Mouse (Mus musculus) c-Kit-positive CD71-positive TER-119-positive erythroid progenitor cells, embryonic 14.5 days (primary cell): Measurements from ENCODE around the gene Trank1.

Experiments used
- DNase-seq: peaks from one replicate; pipeline ENCODE4 v3.0.0-alpha.2; 2013; ENCODE audit warnings: low spot score

Gene Trank1

DNA sequence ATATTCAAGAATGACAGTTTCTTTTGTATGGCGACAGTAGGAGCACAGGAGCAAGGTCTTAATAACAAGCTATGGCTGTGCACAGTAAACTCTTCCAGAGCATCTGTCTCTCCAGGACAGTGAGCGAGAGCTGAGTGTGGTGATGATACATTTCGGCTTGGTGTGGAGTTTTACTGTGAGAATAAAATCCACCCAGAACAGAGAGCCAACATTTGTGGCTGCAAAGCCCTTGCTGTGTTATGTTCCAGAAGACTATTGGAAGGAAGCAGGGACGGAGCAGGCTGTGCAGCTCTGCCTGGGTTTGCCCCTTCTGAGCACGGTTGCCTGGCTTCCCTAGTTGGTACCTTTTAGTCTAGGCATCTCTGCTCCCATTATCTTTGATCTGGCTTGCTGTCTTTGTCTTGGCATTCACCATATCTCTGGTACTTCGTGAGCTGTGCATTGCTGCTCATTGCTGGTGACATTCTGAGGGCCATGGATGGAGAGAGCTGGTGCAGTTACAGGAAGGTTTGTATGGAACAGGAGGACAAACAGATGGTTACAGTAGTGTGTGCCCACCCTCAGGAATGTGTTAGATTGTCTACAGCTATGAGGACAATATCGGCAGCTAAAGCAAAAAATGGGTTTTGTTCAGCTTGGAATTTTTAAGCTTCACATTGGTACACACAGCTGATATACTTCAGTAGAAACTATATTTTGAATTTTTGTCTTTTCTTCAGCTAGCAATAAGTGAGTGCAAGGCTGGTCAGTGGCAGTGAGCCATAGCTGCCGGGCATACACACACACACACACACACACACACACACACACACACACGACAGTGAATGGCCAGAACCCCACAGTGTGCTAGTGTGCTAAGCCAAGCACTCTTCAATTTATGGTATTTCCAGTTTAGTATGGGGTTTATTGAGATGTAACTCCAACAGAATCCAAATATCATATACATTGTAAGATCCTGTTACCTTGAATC is 69.8 kb downstream of the Trank1 start:
- no peak for DNase-seq

DNA sequence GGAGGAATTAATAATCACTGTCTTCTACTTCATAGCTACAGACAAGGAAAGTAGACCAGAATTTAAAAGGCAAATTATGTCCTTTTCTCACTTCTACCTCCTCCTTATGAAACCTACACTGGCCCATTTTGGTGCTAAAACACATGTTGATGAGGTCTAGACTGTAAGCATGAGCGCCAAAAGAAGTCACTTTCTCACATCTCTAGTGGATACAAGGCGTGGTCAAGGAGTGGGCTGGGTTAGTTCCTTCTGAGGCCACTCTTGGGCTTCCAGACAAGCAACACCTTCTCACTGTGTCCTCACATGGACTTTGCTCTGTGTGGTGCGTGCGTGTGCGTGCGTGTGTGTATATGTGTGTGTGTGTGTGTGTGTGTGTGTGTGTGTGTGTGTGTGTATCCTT is 70.9 kb downstream of the Trank1 start:
- no peak for DNase-seq

DNA sequence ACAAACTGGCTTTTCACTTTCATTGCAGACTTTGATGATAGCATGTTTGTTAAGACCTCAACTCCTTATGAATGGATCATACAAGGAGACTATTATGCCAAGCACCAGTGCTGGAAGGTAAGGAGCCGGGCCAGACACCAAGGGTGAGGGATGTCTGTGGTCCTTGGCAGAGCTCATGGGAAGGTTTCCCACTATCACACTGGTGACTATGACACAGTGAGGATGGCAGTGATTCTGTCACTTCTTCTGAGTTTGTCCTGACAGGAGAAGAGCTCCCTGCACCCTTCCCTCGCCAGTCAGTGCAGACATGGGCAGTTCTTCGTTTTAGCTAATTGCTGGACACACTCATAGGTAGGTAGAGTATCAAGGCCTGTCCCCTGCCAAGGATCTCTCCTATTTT is 71.5 kb downstream of the Trank1 start:
- no peak for DNase-seq

DNA sequence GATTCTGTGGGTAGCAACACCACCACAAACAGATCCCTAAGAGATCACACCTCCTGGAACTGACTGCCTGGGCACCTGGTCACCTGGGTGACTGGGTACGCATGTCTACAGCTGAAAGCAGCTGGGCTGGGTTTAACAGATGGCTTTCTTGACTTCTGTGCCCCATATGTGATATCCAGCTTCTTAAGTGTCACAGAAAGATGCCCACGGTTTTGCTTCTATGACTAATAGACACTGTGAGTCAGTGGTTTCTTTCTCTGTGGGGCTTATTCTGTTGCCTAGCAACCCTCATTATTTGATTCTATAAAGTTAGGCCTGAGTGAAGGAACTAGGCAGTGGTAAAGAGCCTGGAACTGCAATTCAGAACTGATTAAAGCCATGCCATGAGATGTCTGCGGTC is 72.2 kb downstream of the Trank1 start:
- no peak for DNase-seq

DNA sequence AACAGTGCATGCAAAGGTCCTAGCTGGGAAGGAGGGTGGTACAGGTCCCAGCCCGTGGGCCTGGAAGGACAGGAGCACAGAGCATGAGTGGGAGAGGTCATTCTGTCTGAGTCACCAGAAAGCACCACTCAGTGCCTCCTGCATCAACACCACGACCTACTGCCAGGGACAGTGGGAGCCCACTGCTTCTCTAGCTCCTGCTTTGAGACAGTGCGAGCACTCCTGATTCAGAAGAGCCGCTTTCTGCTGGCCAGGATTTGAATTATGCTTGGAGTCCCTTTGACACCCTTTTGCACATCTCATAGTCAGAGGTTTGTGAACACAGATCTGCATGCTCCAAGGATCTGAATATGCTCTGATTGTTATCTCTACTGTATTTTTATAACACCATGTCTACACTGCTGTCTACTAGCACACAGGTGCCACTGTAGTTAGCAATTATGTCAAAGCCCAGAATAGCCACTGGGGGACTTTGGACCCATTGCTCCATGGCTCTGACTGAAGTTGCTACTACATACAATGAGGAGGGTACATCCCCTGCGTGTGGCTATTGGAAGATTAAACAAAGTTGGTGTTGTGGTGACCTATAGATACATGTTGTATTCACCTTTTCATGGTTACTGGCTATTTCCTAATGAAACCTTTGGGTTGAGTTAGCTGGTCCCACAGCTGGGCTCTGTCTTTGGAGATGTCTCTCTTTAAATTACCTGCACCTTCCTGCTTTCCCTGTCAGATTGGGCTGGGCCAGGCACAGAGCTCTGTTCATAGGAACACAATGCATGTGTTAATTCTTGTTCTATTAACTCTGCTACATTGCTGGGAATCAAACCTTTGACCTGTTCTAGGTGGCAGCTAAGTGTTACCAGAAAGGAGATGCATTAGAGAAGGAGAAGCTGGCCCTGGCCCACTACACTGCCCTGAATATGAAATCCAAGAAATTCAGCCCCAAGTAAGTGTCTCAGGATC is 74.3 kb downstream of the Trank1 start:
- DNase-seq = no peak

DNA sequence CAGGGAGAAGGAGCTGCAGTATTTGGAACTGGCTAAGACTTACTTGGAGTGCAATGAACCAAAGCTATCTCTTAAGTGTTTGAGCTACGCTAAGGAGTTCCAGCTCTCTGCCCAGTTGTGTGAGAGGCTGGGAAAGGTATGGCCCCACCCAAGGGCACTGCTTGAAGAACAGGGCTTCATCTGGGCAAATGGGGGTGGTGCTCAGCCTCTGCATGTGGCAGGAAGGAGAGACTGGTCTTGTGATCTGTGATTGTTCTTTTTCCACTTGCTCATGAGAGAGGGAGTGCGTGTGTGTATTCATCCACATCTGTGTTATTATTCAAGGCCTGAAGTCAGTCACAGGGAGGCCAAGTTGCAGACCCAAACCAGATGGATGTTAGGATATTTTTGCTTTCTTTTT is 75.0 kb downstream of the Trank1 start:
- no peak for DNase-seq

DNA sequence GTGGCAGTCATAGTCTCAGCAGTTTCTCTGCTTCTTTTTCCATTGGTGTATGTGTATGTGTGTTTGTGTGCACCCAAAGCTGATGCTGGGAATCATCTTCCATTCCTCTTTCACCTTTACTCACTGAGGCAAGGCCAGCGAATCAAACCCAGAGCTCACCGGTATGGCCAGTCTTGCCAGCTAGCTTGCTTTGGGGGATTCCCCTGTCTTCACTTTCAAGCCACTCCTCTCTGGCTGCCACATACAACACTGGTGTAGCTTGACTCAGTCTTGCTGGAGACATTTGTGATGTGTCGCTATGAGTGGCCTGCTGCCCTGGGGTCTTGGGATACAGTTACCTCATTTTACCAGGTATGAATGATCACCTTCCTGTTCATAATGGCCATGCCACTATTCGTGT is 76.0 kb downstream of the Trank1 start:
- no peak for DNase-seq

DNA sequence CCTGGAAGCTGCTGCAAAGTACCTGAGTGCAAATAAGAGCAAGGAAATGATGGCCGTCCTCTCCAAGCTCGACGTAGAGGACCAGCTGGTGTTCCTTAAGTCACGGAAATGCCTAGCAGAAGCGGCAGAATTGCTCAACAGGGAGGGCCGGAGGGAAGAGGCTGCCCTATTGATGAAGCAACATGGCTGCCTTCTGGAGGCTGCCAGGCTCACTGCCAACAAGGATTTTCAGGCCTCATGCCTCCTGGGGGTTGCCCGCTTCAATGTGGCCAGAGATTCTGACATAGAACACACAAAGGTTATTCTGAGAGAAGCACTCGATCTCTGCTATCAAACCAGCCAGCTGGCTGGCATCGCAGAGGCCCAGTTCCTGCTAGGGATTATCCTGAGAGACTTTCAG is 78.5 kb downstream of the Trank1 start:
- no peak for DNase-seq

DNA sequence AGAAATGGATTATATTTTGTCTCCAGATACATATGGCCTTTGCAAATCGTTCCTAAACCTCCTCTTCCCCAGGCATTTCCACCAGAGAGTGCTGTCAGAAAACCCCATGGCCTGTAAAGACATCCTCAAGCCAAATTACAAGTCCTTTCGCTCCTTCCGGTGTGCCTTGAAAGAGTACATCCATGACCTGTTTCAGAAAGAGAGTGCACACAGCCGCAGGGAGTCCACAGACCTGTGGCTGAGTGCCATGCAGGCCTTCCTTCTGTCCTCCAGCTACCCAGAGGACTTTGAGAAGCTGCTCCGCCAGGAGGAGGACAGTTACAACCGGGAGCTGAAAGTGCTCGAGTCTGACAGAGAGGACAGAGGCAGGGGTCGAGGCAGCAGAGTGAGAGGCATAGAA is 79.5 kb downstream of the Trank1 start:
- no peak for DNase-seq

DNA sequence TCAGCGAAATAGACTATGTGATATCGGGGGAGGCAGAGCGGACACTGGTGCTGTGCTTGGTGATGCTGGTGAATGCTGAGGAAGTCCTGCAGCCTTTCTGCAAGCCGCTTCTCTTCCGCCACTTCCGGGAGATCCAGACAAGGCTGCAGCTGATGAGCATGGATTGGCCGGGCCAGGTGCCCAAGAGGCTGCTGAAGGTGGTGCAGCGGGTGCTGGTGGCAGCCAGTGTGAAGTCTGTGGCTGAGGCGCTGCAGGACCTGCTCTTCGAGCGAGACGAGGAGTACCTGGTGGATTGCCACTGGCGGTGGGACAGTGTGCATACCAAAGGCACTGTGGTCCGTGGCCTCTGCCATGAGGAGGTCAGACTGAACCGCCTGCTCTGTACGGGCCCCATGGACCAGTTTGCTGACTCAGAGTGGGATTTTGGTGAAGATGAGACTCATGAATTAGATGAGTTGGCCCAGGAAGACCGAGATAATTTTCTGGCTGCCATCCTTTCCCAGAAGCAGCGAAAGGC is 80.4 kb downstream of the Trank1 start:
- no peak for DNase-seq

DNA sequence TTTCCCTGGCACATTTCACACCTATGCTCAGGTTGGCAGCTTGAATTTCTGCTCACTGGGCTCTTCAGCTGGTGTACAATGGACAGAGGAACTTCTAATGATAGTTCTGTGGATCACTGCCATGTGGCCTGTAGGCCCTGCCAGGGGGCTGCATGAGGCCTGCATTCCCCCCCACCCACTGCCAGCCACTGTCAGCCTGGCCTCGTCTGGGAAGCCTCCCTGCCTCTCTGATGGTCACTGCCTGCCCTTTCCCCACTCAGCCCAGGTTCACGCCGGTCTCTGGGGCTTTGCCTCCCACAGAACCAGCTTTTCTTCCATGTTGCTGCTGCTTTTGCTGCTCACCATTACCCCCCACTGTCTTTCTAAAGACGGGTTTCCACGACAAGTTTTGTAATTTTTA is 83.7 kb downstream of the Trank1 start:
- no peak for DNase-seq

DNA sequence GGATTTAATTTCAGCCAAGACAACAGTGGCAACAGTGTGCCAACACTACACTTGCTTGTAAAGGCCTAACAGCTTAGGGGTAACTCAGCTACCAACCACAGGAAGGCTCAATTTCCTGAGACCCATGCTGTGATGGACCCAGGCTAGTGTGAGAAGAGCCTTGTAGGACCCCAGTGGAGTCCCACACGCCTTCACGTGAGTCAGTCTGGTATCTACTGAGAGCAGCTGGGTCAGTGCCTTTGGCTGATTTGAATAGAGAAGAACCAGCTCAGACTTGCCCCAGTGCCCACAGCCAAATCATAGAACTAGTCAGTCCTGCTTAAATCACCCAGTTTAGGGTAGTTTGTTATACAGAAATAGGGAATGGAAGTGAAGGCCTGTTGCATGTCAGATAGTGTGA is 86.5 kb downstream of the Trank1 start:
- no peak for DNase-seq

DNA sequence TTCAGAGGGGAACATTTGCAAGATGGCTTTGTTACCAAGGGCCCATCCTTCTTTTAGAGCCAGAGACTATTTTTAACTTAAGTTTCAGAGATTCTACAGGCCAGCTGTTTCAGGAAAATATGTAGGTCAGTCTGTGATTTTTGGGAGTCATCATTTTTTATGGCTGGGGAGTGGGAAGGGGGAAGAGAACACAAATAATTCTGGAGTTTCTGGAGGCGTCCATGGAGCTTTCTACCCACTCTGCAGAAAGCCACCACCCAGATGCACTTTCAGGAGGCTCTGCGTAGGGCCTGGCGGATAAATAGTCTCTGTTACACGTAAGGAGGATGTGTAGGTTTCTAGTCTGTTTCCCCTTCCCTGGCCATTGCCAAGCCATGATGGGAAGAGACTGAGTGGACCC is 88.5 kb downstream of the Trank1 start:
- no peak for DNase-seq

DNA sequence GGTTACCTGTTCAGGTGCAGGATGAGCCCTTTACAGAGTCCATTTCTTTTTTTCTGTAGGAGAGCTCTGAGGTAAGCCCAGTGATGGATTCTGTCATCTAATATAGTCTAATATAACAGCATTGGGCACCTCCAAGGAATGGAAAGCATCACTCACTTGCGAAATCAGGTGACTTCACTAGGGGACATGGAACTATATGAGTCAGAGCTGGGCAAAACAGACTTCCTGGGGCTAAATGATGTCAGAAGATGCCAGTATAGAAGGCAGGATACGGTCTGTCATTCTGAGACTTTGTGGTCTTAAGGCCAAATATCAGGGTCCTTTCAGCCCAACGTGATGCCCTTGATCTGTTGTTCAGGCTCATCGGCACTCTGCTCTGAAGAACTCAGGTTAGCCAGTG is 91.6 kb downstream of the Trank1 start:
- DNase-seq = no peak

DNA sequence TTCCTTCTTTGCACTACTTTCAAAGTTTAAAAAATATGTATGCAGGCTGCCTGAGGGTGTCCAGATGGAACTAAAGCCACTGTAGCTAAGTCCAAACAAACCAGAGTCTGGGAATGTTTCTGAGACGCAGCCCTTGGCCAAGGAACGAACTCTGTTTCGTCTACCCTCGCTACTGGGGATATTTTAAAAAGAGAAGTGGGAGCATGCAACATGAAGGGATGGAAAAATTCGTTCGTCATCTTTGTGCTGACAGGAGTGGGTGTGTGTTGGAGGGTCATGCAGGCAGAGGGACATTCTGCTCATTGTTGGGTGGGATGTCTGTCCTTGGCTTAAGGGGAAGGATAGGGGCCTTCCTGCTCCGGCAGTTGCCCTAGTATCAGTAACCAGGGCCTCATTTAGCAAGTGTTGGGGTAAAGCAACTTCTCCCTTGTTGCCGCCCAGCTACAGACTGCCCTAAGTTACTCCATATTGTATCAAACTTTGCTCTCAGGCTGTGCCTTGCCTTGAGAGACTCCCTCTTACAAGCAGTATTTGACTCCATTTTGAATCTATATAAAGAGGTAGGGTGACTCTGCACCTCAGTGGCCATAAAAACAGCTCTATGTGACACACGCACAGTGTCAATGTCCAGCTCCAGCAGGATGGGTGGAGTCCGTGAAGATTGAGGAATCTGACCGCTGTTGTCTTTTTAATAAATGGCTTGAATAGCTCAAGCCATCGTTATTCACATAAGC is 93.0 kb downstream of the Trank1 start:
- DNase-seq = no peak

DNA sequence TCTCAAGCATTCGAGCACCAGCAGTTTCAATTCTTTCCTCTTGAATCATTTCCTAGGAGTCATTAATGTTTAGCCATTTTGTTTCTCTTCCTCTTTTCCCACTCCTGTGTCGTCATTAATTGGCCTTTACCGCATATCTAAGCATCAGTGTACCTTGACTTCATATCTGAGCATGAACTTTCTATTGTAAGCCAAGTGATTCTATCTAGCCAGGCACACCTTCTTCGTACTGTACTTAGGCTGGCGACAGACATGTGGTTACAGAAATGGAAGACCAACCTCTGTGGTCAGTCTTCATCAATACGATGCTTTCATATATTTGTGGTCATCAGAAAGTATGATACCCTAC is 93.5 kb downstream of the Trank1 start:
- DNase-seq = no peak

DNA sequence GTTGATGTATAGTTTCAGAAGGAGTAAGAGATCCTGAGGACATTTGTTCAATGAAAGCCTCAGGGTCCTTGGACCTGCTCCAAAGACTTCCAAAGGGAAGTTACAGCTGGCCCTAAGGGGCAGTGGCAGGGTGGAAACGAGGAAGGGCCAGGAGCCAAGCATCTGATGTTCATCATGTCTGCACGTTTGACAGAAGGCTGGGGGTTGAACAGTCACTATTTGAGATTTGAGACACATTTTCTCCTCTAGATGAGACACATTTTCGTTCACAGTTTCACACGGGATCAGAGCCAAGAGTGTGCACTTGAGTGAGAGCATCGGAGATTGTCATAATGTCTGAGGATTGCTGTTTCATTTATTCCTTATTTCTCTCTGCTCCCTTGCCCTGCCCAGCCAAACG is 96.5 kb downstream of the Trank1 start:
- no peak for DNase-seq

DNA sequence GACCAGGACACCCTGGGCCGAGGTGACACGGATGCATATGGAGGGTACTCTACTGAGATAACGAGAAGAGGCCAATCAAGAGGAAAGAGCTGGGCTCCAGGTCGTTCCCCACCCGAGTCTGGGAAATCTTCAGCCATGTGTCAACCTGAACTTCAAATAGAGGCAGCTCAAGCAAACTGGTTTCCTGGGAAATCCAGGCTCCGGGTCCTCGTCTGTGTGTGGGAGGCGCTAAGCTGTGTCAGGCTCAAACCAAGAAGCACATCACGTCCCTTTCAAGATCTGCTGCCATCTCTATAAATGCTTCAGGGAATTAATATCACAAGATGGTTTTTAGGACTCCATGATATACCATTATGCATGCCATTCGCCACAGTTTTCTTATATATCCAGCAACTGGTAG is 96.9 kb downstream of the Trank1 start:
- DNase-seq = no peak

DNA sequence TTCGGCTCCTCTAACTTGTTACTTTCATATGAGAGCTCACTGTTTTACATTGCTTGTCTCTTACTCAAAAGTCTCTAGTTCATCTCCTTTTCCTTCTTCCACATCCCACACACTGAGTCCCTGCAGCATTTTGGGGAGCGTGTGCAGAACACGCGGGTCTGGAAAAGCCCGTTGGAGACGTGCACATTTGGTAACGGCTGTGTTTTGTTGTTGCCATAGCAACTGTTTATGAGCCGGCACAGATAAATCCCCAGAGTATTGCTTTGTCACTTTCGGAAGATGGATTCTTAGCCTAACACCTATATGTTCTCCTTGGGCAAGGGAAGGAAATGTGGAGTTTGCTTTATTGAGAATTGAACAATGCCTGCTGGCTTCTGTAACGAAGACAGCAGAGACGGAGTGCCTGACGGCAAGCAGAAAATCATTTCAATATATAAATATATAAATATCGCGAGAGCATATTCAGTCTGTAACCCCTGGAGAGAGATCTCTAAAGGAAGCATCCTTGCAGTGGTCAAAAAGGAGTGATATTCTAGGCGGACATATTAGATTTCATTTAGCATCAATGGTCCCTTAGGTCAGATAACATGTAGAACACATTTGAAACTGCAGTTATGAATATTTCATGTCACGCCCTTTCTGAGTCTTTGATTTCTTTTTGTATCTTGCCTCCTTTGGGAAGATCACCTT is 101.1 kb downstream of the Trank1 start:
- DNase-seq = no peak

DNA sequence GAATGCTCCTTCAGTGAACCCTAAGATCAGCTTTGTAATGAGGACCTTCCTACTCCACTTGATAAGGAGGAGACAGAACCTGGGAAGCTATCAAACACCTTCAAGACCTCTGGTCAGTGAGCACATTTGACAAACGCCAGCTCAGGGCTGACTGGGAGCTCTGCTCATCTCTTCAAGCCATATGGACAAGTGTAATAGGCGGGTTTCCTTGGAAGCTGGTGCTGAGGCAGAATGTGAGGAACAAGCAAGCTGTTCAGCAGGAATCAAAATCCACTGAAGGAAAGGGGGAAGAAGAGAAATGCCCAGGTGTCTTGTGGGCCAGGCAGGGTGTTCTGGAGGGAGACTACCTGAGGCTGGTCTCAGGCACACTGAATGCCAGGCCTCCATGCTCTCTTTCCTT is 110.3 kb downstream of the Trank1 start:
- DNase-seq = no peak

DNA sequence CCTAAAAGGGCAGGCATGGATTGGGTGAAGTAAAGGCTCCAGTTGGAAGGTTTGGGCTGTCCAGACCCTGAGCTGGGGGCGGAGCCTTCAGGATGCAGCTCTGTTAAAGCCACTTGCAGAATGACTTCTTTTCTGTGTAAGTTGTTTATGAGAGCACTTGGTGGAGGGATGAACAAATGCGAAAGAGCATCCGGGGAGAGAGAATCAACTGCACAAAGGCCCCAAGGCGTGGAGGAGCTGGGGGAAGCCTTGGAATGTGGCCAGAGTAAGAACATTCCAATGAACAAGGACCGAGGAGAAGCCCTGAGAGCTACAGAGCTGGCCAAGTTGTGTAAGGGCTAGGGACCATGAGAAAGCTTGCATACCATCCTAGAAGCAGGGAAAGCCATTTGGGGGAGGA is 111.0 kb downstream of the Trank1 start:
- no peak for DNase-seq

DNA sequence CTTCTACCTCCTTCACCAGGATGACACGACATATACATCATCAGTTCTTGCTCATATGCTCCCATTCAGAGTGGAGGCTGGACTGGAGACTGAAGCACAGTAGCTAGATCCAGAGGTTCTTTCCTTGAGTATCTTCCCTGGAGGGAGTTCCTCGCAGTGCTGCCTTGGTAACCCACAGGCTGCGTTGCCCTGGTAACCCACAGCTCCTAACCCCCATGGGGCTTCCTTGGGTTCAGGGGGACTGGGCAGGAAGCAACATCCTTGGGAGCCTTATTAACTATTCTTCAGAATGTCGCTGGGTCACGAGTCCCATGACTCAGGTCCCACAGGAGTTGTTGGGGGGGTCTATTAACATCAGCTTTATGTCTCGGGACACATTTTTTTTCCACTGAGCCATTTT is 113.6 kb downstream of the Trank1 start:
- no peak for DNase-seq
